Mouse (Mus musculus) colon, adult 2 months (tissue): ENCODE measurements around the gene Noa1. TPM values are rescaled to one million over a fixed set of nuclear protein-coding genes. Genes with fewer than 3 reads are reported as not detected.

Source experiments
- polyA plus RNA-seq: library from polyadenylated mRNA; depleted of rRNA; stranded (reverse); fragments of >200 nt; gene quantifications from 2 replicates; pipeline ENCODE4 v1.2.3, GENCODE M21; 2012; rRNA removed

Gene Noa1
- 13.6 and 17.1 TPM in 2 replicates for polyA plus RNA-seq

GRCm38 (mm10) chr5:77309924-77310772 lies at the start of gene Noa1, which contains the start of gene Polr2b:
Gene Noa1, minus strand, starts transcription at chr5:77310084.
Gene Polr2b, plus strand, starts transcription at chr5:77310147.

GRCm38 (mm10) chr5:77265081-77265670 lies 44.7 kb downstream of the Noa1 start, which contains the start of gene Rest:
Gene Rest, plus strand, starts transcription at chr5:77265491.

Other genes with a start within 250 kb of the Noa1 start
- gene Hopx, start 195.0 kb downstream of the Noa1 start, polyA plus RNA-seq: 61.2 and 64.6 TPM in 2 replicates
- gene Spink2, start 98.6 kb downstream of the Noa1 start, polyA plus RNA-seq: 0.21 TPM in 1 of 2 replicates, not detected in the other
- 5.0 and 6.3 TPM in 2 replicates for gene Rest, start 44.6 kb downstream of the Noa1 start, polyA plus RNA-seq
- 7.0 and 17.4 TPM in 2 replicates for gene Polr2b, start 63 bp upstream of the Noa1 start, polyA plus RNA-seq
- 1,758 and 3,305 TPM in 2 replicates for gene Igfbp7, start 98.0 kb upstream of the Noa1 start, polyA plus RNA-seq